Mouse (Mus musculus) embryonic fibroblast, embryonic 13.5 days (primary cell): Measurements from ENCODE around the gene D430019H16Rik.

Source experiments
- CTCF ChIP-seq: IDR thresholded peaks from 2 replicates; pipeline ENCODE4 v1.5.1; 2011; ENCODE audit warnings: mild to moderate bottlenecking, control low read depth, low read length, moderate library complexity, borderline replicate concordance; ENCODE audit not compliant: insufficient read depth
- POLR2A ChIP-seq: IDR thresholded peaks from 2 replicates; pipeline ENCODE4 v1.6.1; 2011; ENCODE audit warnings: low read depth, mild to moderate bottlenecking, control low read depth, low read length, moderate library complexity

- TF ChIP-seq POLR2A (no peak), CTCF (no peak)
Measured at GRCm38 (mm10) chr12:105476993-105477392, 23.3 kb downstream of the D430019H16Rik start.
